Mouse (Mus musculus): Measurements from ENCODE around the gene Tlr5. TPM values are rescaled to one million over a fixed set of nuclear protein-coding genes. Genes with fewer than 3 reads are reported as not detected.

Gene Tlr5
- total and polyA plus RNA-seq, 2 experiments from 2014 or later = 0.11 to 0.23 TPM

GRCm38 (mm10) chr1:182927878-182928851 is 26.4 kb upstream of the Tlr5 start:
- Histone ChIP-seq H3K4me3 (ENCODE audit: low read depth, low read length) (no peak overlapping the region), H3K9ac (replicated peaks; ENCODE audit: low read length, poor library complexity, severe bottlenecking) (no peak overlapping the region), H3K9me3 (ENCODE audit: low read length) (no peaks in the 10 kb centered on the region), H3K27ac (ENCODE audit: low read depth, low read length) (no peak overlapping the region), H3K36me3 (ENCODE audit: insufficient read depth, low read length) (no peaks in the 10 kb centered on the region), H3K27me3 (ENCODE audit: insufficient read depth, low read length) (no peaks in the 10 kb centered on the region), H3K4me1 (ENCODE audit: insufficient read depth, low read length) (no peaks in the 10 kb centered on the region), H3K4me2 (ENCODE audit: low read depth, low read length, poor library complexity, severe bottlenecking) (no peak overlapping the region)
- no peak for TF ChIP-seq CTCF (IDR thresholded peaks at IDR 0.05)
- 82% methylated on average over 19 of the region's 19 CpGs for WGBS
- ATAC-seq (ENCODE audit: low FRiP score) (no peak), DNase-seq (ENCODE audit: low spot score) (no peak)

- 45% methylated on average over 6 of the region's 6 CpGs for WGBS
Measured at GRCm38 (mm10) chr1:182935469-182935868, 19.1 kb upstream of the Tlr5 start.

GRCm38 (mm10) chr1:182937486-182938120 is 17.0 kb upstream of the Tlr5 start:
- no peak for ATAC-seq (ENCODE audit: low FRiP score)
- 69% methylated on average over 10 of the region's 10 CpGs for WGBS

More at GRCm38 (mm10) chr1:182935469-182935868, 19.1 kb upstream of the Tlr5 start:
- Histone ChIP-seq H3K9me3 (ENCODE audit: low read length) (no peaks in the 10 kb centered on the region), H3K36me3 (ENCODE audit: insufficient read depth, low read length) (no peaks in the 10 kb centered on the region), H3K27me3 (ENCODE audit: insufficient read depth, low read length) (no peaks in the 10 kb centered on the region), H3K9ac (replicated peaks; ENCODE audit: low read length, poor library complexity, severe bottlenecking) (no peak overlapping the region), H3K4me1 (ENCODE audit: insufficient read depth, low read length) (no peaks in the 10 kb centered on the region), H3K4me2 (ENCODE audit: low read depth, low read length, poor library complexity, severe bottlenecking) (no peak overlapping the region), H3K27ac (ENCODE audit: low read depth, low read length) (no peak overlapping the region), H3K4me3 (ENCODE audit: low read depth, low read length) (no peak overlapping the region)
- no peak for ATAC-seq (ENCODE audit: low FRiP score)
- TF ChIP-seq CTCF (IDR thresholded peaks at IDR 0.05) = no peak
- no peak for DNase-seq (ENCODE audit: low spot score)

GRCm38 (mm10) chr1:182941921-182942320 is 12.7 kb upstream of the Tlr5 start:
- no peak overlapping the region for H3K4me3 ChIP-seq (ENCODE audit: low read depth, low read length)
- no peaks in the 10 kb centered on the region for H3K9me3 ChIP-seq (ENCODE audit: low read length)
- H3K36me3 ChIP-seq (ENCODE audit: insufficient read depth, low read length) = no peaks in the 10 kb centered on the region
- H3K4me2 ChIP-seq (ENCODE audit: low read depth, low read length, poor library complexity, severe bottlenecking) = no peak overlapping the region
- H3K27me3 ChIP-seq (ENCODE audit: insufficient read depth, low read length) = no peaks in the 10 kb centered on the region
- TF ChIP-seq CTCF (IDR thresholded peaks at IDR 0.05) = no peak
- WGBS = 67% methylated on average over 2 of the region's 2 CpGs
- H3K9ac ChIP-seq (replicated peaks; ENCODE audit: low read length, poor library complexity, severe bottlenecking) = no peak overlapping the region
- ATAC-seq (ENCODE audit: low FRiP score) (no peak), DNase-seq (ENCODE audit: low spot score) (no peak)
- H3K4me1 ChIP-seq (ENCODE audit: insufficient read depth, low read length) = no peaks in the 10 kb centered on the region
- H3K27ac ChIP-seq (ENCODE audit: low read depth, low read length) = no peak overlapping the region

More at GRCm38 (mm10) chr1:182937486-182938120, 17.0 kb upstream of the Tlr5 start:
- no peak for DNase-seq (ENCODE audit: low spot score)
- Histone ChIP-seq H3K4me1 (ENCODE audit: insufficient read depth, low read length) (no peaks in the 10 kb centered on the region), H3K27ac (ENCODE audit: low read depth, low read length) (no peak overlapping the region), H3K9ac (replicated peaks; ENCODE audit: low read length, poor library complexity, severe bottlenecking) (no peak overlapping the region), H3K9me3 (ENCODE audit: low read length) (no peaks in the 10 kb centered on the region), H3K4me3 (ENCODE audit: low read depth, low read length) (no peak overlapping the region), H3K27me3 (ENCODE audit: insufficient read depth, low read length) (no peaks in the 10 kb centered on the region), H3K4me2 (ENCODE audit: low read depth, low read length, poor library complexity, severe bottlenecking) (no peak overlapping the region), H3K36me3 (ENCODE audit: insufficient read depth, low read length) (no peaks in the 10 kb centered on the region)
- no peak for TF ChIP-seq CTCF (IDR thresholded peaks at IDR 0.05)

- Histone ChIP-seq H3K9me3 (ENCODE audit: low read length) (no peaks in the 10 kb centered on the region), H3K4me2 (ENCODE audit: low read depth, low read length, poor library complexity, severe bottlenecking) (no peak overlapping the region), H3K27ac (ENCODE audit: low read depth, low read length) (no peak overlapping the region), H3K27me3 (ENCODE audit: insufficient read depth, low read length) (no peaks in the 10 kb centered on the region), H3K36me3 (ENCODE audit: insufficient read depth, low read length) (no peaks in the 10 kb centered on the region), H3K9ac (replicated peaks; ENCODE audit: low read length, poor library complexity, severe bottlenecking) (no peak overlapping the region), H3K4me1 (ENCODE audit: insufficient read depth, low read length) (no peaks in the 10 kb centered on the region), H3K4me3 (ENCODE audit: low read depth, low read length) (no peak overlapping the region)
- DNase-seq (ENCODE audit: low spot score) = no peak
- no peak for TF ChIP-seq CTCF (IDR thresholded peaks at IDR 0.05)
- no peak for ATAC-seq (ENCODE audit: low FRiP score)
- 88% methylated on average over 3 of the region's 3 CpGs for WGBS
Measured at GRCm38 (mm10) chr1:182943911-182944310, 10.7 kb upstream of the Tlr5 start.

- Histone ChIP-seq H3K27ac (ENCODE audit: low read depth, low read length) (no peak overlapping the region), H3K4me2 (ENCODE audit: low read depth, low read length, poor library complexity, severe bottlenecking) (no peak overlapping the region), H3K9ac (replicated peaks; ENCODE audit: low read length, poor library complexity, severe bottlenecking) (no peak overlapping the region), H3K9me3 (ENCODE audit: low read length) (no peaks in the 10 kb centered on the region), H3K4me1 (ENCODE audit: insufficient read depth, low read length) (no peaks in the 10 kb centered on the region), H3K36me3 (ENCODE audit: insufficient read depth, low read length) (no peaks in the 10 kb centered on the region), H3K27me3 (ENCODE audit: insufficient read depth, low read length) (no peaks in the 10 kb centered on the region), H3K4me3 (ENCODE audit: low read depth, low read length) (no peak overlapping the region)
- ATAC-seq (ENCODE audit: low FRiP score) (no peak), DNase-seq (ENCODE audit: low spot score) (no peak)
- 76% methylated on average over 5 of the region's 5 CpGs for WGBS
- TF ChIP-seq CTCF (IDR thresholded peaks at IDR 0.05) = no peak
Measured at GRCm38 (mm10) chr1:182944638-182945037, 9.9 kb upstream of the Tlr5 start.

Data from midbrain, postnatal 0 days (tissue).